Mouse (Mus musculus) lung, adult 2 months (tissue): ENCODE data around the gene Gsap. TPM values are rescaled to one million over a fixed set of nuclear protein-coding genes. Genes with fewer than 3 reads are reported as not detected.

Source experiments
- DNase-seq: peaks from one replicate; pipeline ENCODE4 v3.0.0; 2022
- H3K4me1 ChIP-seq: fragments of 200-500 bp; 2 replicates; pipeline ENCODE4 v1.6.1; 2011; ENCODE audit warnings: low read length; ENCODE audit not compliant: control insufficient read depth, insufficient read depth
- H3K4me3 ChIP-seq: fragments of 200-500 bp; replicated peaks from 2 replicates; pipeline ENCODE3; 2011; ENCODE audit warnings: low read depth, mild to moderate bottlenecking, control low read depth, low read length; ENCODE audit errors: extremely low read depth
- CTCF ChIP-seq: fragments of 200-500 bp; IDR thresholded peaks from 2 replicates; pipeline ENCODE4 v1.5.1; 2011; ENCODE audit warnings: mild to moderate bottlenecking, low read length, control low read depth; ENCODE audit not compliant: insufficient read depth
- POLR2A ChIP-seq: fragments of 200-500 bp; IDR thresholded peaks from 2 replicates; pipeline ENCODE4 v1.6.1; 2011; ENCODE audit warnings: low read depth, mild to moderate bottlenecking, control low read depth, low read length, borderline replicate concordance; ENCODE audit errors: extremely low read depth
- WGBS: fragments of 180-500 bp; shearing (Covaris S2); methylation state at CpG from one replicate; pipeline ENCODE4 v1.1.7; 2018; 5-methylcytosine and 5-hydroxymethylcytosine counted together
- polyA plus RNA-seq: library from polyadenylated mRNA; depleted of rRNA; stranded (reverse); fragments of >200 nt; gene quantifications from 2 replicates; pipeline ENCODE4 v1.2.3, GENCODE M21; 2012

Gsap gene
- polyA plus RNA-seq, 1 experiment = 25.7 TPM

DNA sequence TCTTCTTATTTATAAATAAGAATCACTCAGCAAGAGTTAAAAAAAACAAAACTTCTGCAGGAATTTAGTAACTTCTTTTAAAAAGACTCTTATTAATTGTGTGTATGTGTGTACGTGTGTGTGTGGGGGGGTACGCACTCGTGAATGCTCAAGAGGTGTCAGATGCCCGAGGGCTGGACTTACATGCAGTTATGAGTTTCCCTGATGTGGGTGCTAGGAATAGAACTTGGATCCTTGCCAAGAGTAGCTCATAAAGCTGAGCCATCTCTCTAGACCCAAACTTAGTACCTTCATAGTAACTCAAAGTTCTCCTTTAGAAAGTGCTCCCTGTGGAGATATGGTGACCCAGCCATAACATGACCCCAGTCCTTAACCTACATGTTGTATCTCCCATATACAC is 20.0 kb downstream of the Gsap start:
- H3K4me3 ChIP-seq = no peak overlapping the region
- DNase-seq = no peak
- 29% methylated on average over 4 of the region's 4 CpGs for WGBS
- peaks cover 2% of the 10 kb centered on the region; the same call in 1 of the 2 replicates for H3K4me1 ChIP-seq
- TF ChIP-seq CTCF (no peak), POLR2A (no peak)

DNA sequence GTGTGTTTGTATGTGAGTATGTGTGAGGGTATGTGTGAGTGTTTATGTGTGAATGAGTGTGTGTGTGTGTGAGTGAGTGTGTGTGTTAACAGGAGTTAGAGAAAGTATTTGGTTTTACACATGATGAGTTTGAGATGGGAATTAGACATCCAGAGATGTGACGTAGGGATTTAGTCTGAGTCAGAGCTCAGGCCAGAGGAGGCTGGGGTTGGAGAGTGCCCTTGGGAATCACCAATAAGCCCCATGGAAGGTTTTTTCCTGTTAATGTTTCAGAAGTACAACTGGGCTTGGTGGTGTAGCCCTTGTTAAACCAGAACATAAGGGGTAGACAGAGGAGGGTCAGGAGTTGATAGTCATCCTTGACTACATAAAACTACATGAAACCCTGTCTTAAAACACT is 25.4 kb downstream of the Gsap start:
- DNase-seq = no peak
- TF ChIP-seq POLR2A = no peak
- no peak for TF ChIP-seq CTCF
- WGBS = 71% methylated on average over 1 of the region's 1 CpGs
- H3K4me3 ChIP-seq = no peak overlapping the region
- peaks cover 2% of the 10 kb centered on the region; the same call in 1 of the 2 replicates for H3K4me1 ChIP-seq

DNA sequence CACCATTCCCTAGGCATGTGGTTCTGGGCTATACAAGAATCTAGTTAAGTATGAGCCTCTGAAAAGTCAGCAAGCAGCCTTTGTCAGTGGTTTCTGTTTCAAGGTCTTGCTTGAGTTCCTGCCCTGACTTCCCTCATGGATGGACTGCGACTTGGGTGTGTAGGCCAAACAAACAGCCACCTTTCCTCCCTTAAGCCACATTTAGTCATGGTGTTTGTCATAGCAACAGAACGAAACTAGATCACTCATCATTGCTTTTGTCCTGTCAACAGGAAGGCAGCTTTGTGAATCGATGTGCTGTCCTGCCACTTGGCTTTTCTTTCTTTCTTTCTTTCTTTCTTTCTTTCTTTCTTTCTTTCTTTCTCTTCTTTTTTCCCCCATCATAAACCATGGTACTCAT is 26.9 kb downstream of the Gsap start:
- no peak for DNase-seq
- TF ChIP-seq CTCF (no peak), POLR2A (no peak)
- Histone ChIP-seq H3K4me1 (peaks cover 3% of the 10 kb centered on the region), H3K4me3 (no peak overlapping the region)
- WGBS = 73% methylated on average over 3 of the region's 3 CpGs

DNA sequence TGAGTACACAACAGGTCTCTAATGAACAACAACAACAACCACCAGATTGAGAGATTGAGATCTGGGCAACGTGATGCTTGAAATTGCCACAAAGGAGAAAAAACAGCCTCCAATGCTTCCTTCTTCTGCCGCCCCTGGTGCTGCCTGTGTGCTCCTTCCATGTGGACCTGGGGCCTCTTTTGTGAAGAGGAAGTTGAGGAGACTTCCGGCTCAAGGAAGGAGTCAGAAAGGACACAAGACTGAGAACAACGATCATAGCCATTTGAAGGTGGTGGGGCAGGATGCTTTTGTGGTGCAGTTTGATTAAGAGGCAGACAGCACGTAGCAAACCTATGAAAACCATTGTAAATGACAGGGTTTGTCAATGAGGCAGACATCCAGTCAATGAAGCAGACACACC is 27.7 kb downstream of the Gsap start:
- WGBS = 49% methylated on average over 5 of the region's 5 CpGs
- no peak overlapping the region for H3K4me3 ChIP-seq
- no peak for DNase-seq
- H3K4me1 ChIP-seq = peaks cover 3% of the 10 kb centered on the region
- TF ChIP-seq CTCF (no peak), POLR2A (no peak)

GRCm38 (mm10) chr5:21217453-21218294 is 31.6 kb downstream of the Gsap start:
- Histone ChIP-seq H3K4me1 (peaks cover 5% of the 10 kb centered on the region), H3K4me3 (no peak overlapping the region)
- peak; percentile 25 for DNase-seq
- WGBS = 35% methylated on average over 14 of the region's 14 CpGs
- no peak for TF ChIP-seq CTCF
- TF ChIP-seq POLR2A = no peak

GRCm38 (mm10) chr5:21232876-21233275 is 46.8 kb downstream of the Gsap start:
- no peak overlapping the region for H3K4me3 ChIP-seq
- WGBS = 86% methylated on average over 6 of the region's 6 CpGs
- H3K4me1 ChIP-seq = no peaks in the 10 kb centered on the region
- TF ChIP-seq CTCF (no peak), POLR2A (no peak)
- no peak for DNase-seq

GRCm38 (mm10) chr5:21244575-21244974 is 58.5 kb downstream of the Gsap start:
- no peak for DNase-seq
- WGBS = 89% methylated on average over 1 of the region's 1 CpGs
- no peak overlapping the region for H3K4me3 ChIP-seq
- H3K4me1 ChIP-seq = no peaks in the 10 kb centered on the region; the same call in 1 of the 2 replicates
- no peak for TF ChIP-seq POLR2A
- TF ChIP-seq CTCF = no peak

DNA sequence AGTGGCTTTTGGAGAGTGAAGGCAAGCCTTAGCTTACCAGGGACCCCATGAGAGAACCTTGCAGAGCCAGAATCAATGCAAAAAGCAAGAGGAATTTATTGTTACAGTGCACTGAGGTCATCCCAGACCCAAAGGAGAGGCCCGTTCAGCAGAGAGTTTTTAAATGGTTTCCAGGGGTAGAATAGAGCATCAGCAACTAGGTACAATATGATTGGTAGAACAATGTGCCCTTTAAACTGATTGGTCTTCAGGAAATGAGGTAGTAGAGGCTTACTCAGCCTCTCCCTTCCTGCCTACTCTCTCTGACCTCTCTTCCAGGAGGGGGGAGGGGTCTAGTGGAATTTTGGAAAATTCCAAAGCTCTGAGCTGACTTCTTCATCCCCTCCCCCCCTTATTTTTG is 59.2 kb downstream of the Gsap start:
- Histone ChIP-seq H3K4me3 (no peak overlapping the region), H3K4me1 (no peaks in the 10 kb centered on the region; the same call in 1 of the 2 replicates)
- no peak for DNase-seq
- WGBS = 58% methylated on average over 1 of the region's 1 CpGs
- TF ChIP-seq CTCF (no peak), POLR2A (no peak)

DNA sequence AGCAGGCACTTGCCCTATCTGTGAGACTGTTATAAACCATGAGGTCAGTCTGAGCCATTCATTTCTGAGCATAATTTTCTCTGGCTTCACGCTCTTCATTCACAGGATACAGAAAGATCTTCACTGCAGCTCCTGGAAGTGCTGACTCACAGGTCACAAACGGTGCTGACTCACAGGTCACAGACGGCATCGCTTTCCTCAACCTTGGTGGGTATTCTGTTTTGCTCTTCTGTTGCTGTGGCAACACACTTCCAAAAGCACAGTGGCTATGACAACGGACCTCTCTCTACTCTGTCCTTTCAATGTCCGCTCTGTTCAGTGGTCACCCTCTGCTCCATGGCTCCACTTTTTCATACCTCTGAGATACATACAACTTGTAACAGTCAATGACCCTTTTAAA is 60.7 kb downstream of the Gsap start:
- WGBS = 80% methylated on average over 6 of the region's 6 CpGs
- TF ChIP-seq POLR2A (no peak), CTCF (no peak)

DNA sequence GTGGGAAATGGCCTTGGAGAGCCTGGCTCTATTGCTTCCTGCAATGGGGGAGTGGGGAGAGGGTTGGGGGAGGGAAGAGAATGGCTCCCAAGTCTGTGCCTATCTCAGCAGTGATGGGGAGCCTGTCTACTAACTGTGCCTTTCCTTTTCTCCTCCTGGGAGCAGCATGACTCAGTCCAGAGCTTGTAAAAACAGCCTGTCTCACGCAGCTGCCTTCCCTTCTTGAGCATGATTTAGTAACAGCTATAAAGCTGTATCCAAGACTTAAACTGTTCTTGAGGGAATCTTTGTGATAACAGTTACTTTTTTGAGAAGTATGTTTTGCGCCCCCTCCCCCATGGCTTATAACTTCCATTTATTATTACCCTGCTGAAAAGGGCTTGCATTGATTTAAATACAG is 61.9 kb downstream of the Gsap start:
- no peaks in the 10 kb centered on the region; the same call in 1 of the 2 replicates for H3K4me1 ChIP-seq
- WGBS = 74% methylated on average over 2 of the region's 2 CpGs
- no peak overlapping the region for H3K4me3 ChIP-seq
- TF ChIP-seq POLR2A (no peak), CTCF (no peak)
- no peak for DNase-seq

More for the DNA sequence above, 60.7 kb downstream of the Gsap start:
- Histone ChIP-seq H3K4me1 (no peaks in the 10 kb centered on the region; the same call in 1 of the 2 replicates), H3K4me3 (no peak overlapping the region)
- DNase-seq = no peak

DNA sequence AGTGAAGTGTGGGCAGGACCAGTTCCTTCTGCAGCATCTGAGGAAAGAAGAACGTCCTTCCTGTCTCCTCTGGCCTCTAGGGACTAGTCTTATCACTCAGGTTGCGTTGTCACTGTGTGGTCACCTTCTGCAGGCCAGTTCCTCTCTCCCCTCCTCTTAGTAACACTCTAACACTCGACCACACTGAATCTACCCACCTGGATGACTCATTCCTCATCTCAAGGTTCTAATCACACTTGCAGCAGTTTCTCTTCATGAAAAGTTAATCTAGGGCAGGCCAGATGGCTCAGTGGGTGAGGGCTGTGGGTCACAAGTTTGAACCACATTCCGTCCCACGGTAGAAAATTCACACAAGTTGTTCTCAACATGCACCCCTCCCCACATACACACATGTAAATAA is 62.8 kb downstream of the Gsap start:
- WGBS = 52% methylated on average over 5 of the region's 5 CpGs
- Histone ChIP-seq H3K4me3 (no peak overlapping the region), H3K4me1 (no peaks in the 10 kb centered on the region; the same call in 1 of the 2 replicates)
- no peak for DNase-seq
- no peak for TF ChIP-seq POLR2A
- TF ChIP-seq CTCF = no peak
